Mouse (Mus musculus): ENCODE measurements around the gene Khk.

Gene Khk

GRCm38 (mm10) chr5:30913060-30913841, 8.0 kb upstream of the Khk start, which contains the start of gene Emilin1:
TSS of gene Emilin1 (plus strand) at chr5:30913402.
- DNase-seq (ENCODE audit: low spot score), result peak; percentile 93

GRCm38 (mm10) chr5:30914101-30914635, 7.1 kb upstream of the Khk start:
- peak; percentile 25 for DNase-seq (ENCODE audit: low spot score)

- DNase-seq (ENCODE audit: low spot score), result no peak
Measured at GRCm38 (mm10) chr5:30914849-30915248, 6.4 kb upstream of the Khk start.

GRCm38 (mm10) chr5:30915456-30915855, 5.8 kb upstream of the Khk start:
- DNase-seq (ENCODE audit: low spot score), result no peak

- peak; percentile 92 for DNase-seq (ENCODE audit: low spot score)
Measured at GRCm38 (mm10) chr5:30915974-30916433, 5.2 kb upstream of the Khk start.

- DNase-seq (ENCODE audit: low spot score), result no peak
Measured at GRCm38 (mm10) chr5:30916841-30917240, 4.4 kb upstream of the Khk start.

- no peak for DNase-seq (ENCODE audit: low spot score)
Measured at GRCm38 (mm10) chr5:30917348-30917747, 3.9 kb upstream of the Khk start.

- DNase-seq (ENCODE audit: low spot score), result no peak
Measured at GRCm38 (mm10) chr5:30917891-30918670, 3.1 kb upstream of the Khk start.

GRCm38 (mm10) chr5:30918691-30919090, 2.5 kb upstream of the Khk start:
- DNase-seq (ENCODE audit: low spot score), result no peak

- no peak for DNase-seq (ENCODE audit: low spot score)
Measured at GRCm38 (mm10) chr5:30919831-30920614, 1.2 kb upstream of the Khk start.

GRCm38 (mm10) chr5:30920621-30921020, 610 bp upstream of the Khk start:
- no peak for DNase-seq (ENCODE audit: low spot score)

GRCm38 (mm10) chr5:30922581-30923041, 1.4 kb downstream of the Khk start:
- DNase-seq (ENCODE audit: low spot score), result no peak

GRCm38 (mm10) chr5:30923119-30923518, 1.9 kb downstream of the Khk start:
- DNase-seq (ENCODE audit: low spot score), result no peak

- no peak for DNase-seq (ENCODE audit: low spot score)
Measured at GRCm38 (mm10) chr5:30924614-30925013, 3.4 kb downstream of the Khk start.

GRCm38 (mm10) chr5:30925217-30925616, 4.0 kb downstream of the Khk start:
- no peak for DNase-seq (ENCODE audit: low spot score)

GRCm38 (mm10) chr5:30926073-30926472, 4.8 kb downstream of the Khk start:
- no peak for DNase-seq (ENCODE audit: low spot score)

GRCm38 (mm10) chr5:30927945-30928529, 6.8 kb downstream of the Khk start:
- DNase-seq (ENCODE audit: low spot score), result no peak

GRCm38 (mm10) chr5:30930121-30930520, 8.9 kb downstream of the Khk start:
- peak; percentile 19 for DNase-seq (ENCODE audit: low spot score)

- DNase-seq (ENCODE audit: low spot score), result no peak
Measured at GRCm38 (mm10) chr5:30930846-30931245, 9.6 kb downstream of the Khk start.

- no peak for DNase-seq (ENCODE audit: low spot score)
Measured at GRCm38 (mm10) chr5:30931378-30931777, 10.1 kb downstream of the Khk start.

- no peak for DNase-seq (ENCODE audit: low spot score)
Measured at GRCm38 (mm10) chr5:30933705-30934104, 12.5 kb downstream of the Khk start.

Data from yolk sac, embryonic 10.5 days (tissue).